Mouse (Mus musculus) embryonic fibroblast, embryonic 13.5 days (primary cell): Measurements from ENCODE around the gene B630019K06Rik.

ENCODE experiments used
- CTCF ChIP-seq: IDR thresholded peaks from 2 replicates; pipeline ENCODE4 v1.5.1; 2011; ENCODE audit warnings: mild to moderate bottlenecking, control low read depth, low read length, moderate library complexity, borderline replicate concordance; ENCODE audit not compliant: insufficient read depth
- POLR2A ChIP-seq: IDR thresholded peaks from 2 replicates; pipeline ENCODE4 v1.6.1; 2011; ENCODE audit warnings: low read depth, mild to moderate bottlenecking, control low read depth, low read length, moderate library complexity

- TF ChIP-seq CTCF: no peak
- TF ChIP-seq POLR2A: no peak
These were observed 48.5 kb upstream of the B630019K06Rik start, which contains the start of gene Gm6592 for GRCm38 (mm10) chrX:8843694-8844093.
